Mouse (Mus musculus): ENCODE data around the gene Alkbh6. TPM values are rescaled to one million over a fixed set of nuclear protein-coding genes. Genes with fewer than 3 reads are reported as not detected.

The Alkbh6 gene
- total and polyA plus RNA-seq, 2 experiments from 2014 or later, result 74.1 to 117 TPM

- peaks cover 34% of the 10 kb centered on the region for H3K36me3 ChIP-seq (ENCODE audit: insufficient read depth)
- H3K4me1 ChIP-seq (ENCODE audit: insufficient read depth), result peaks cover 15% of the 10 kb centered on the region
- DNase-seq (no peak), ATAC-seq (no peak)
- no peak overlapping the region for H3K9ac ChIP-seq
- no peak overlapping the region for H3K27ac ChIP-seq (ENCODE audit: low read depth, low read length)
- 80% methylated on average over 7 of the region's 7 CpGs for whole genome bisulfite sequencing
- TF ChIP-seq CTCF (IDR thresholded peaks at IDR 0.05; ENCODE audit: low read depth), result no peak
- no peak overlapping the region for H3K4me3 ChIP-seq (ENCODE audit: low read depth, low read length)
- H3K27me3 ChIP-seq (ENCODE audit: insufficient read depth, low read length), result no peaks in the 10 kb centered on the region
- no peak overlapping the region for H3K4me2 ChIP-seq (ENCODE audit: low read depth)
- no peaks in the 10 kb centered on the region for H3K9me3 ChIP-seq (ENCODE audit: low read length)
These were observed 50.1 kb downstream of the Alkbh6 start for GRCm38 (mm10) chr7:30358378-30359186.

- Histone ChIP-seq H3K36me3 (ENCODE audit: insufficient read depth) (peaks cover 29% of the 10 kb centered on the region), H3K4me2 (ENCODE audit: low read depth) (no peak overlapping the region), H3K9me3 (ENCODE audit: low read length) (no peaks in the 10 kb centered on the region), H3K4me1 (ENCODE audit: insufficient read depth) (peaks cover 19% of the 10 kb centered on the region), H3K9ac (no peak overlapping the region), H3K4me3 (ENCODE audit: low read depth, low read length) (no peak overlapping the region), H3K27ac (ENCODE audit: low read depth, low read length) (no peak overlapping the region), H3K27me3 (ENCODE audit: insufficient read depth, low read length) (no peaks in the 10 kb centered on the region)
- no peak for TF ChIP-seq CTCF (IDR thresholded peaks at IDR 0.05; ENCODE audit: low read depth)
- DNase-seq (no peak), ATAC-seq (no peak)
- 90% methylated on average over 31 of the region's 31 CpGs for WGBS
These were observed 50.9 kb downstream of the Alkbh6 start for GRCm38 (mm10) chr7:30359276-30359865.

- TF ChIP-seq CTCF (IDR thresholded peaks at IDR 0.05; ENCODE audit: low read depth), result no peak
These were observed 51.5 kb downstream of the Alkbh6 start for GRCm38 (mm10) chr7:30360028-30360427.

GRCm38 (mm10) chr7:30362652-30363343, 54.3 kb downstream of the Alkbh6 start, which contains the start of gene Lrfn3:
TSS of gene Lrfn3 (minus strand) at chr7:30362772.
- TF ChIP-seq CTCF (IDR thresholded peaks at IDR 0.05; ENCODE audit: low read depth), result no peak
- ATAC-seq (peak; percentile 88), DNase-seq (peak; percentile 95)
- Histone ChIP-seq H3K4me1 (ENCODE audit: insufficient read depth) (peaks cover 19% of the 10 kb centered on the region), H3K36me3 (ENCODE audit: insufficient read depth) (peaks cover 12% of the 10 kb centered on the region; the same call in 1 of the 2 replicates), H3K4me2 (ENCODE audit: low read depth) (peak within 1 kb of the TSS; percentile 80), H3K27me3 (ENCODE audit: insufficient read depth, low read length) (no peaks in the 10 kb centered on the region), H3K9ac (peak within 1 kb of the TSS; percentile 84), H3K9me3 (ENCODE audit: low read length) (no peaks in the 10 kb centered on the region), H3K27ac (ENCODE audit: low read depth, low read length) (peak within 1 kb of the TSS; percentile 66), H3K4me3 (ENCODE audit: low read depth, low read length) (peak within 1 kb of the TSS; percentile 72)
- 2% methylated on average over 39 of the region's 55 CpGs for WGBS

More at GRCm38 (mm10) chr7:30360028-30360427, 51.5 kb downstream of the Alkbh6 start:
- ATAC-seq (no peak), DNase-seq (no peak)
- H3K27me3 ChIP-seq (ENCODE audit: insufficient read depth, low read length), result no peaks in the 10 kb centered on the region
- no peak overlapping the region for H3K4me3 ChIP-seq (ENCODE audit: low read depth, low read length)
- no peak overlapping the region for H3K9ac ChIP-seq
- no peaks in the 10 kb centered on the region for H3K9me3 ChIP-seq (ENCODE audit: low read length)
- no peak overlapping the region for H3K4me2 ChIP-seq (ENCODE audit: low read depth)
- H3K4me1 ChIP-seq (ENCODE audit: insufficient read depth), result peaks cover 19% of the 10 kb centered on the region
- peaks cover 22% of the 10 kb centered on the region for H3K36me3 ChIP-seq (ENCODE audit: insufficient read depth)
- WGBS, result 93% methylated on average over 17 of the region's 17 CpGs
- no peak overlapping the region for H3K27ac ChIP-seq (ENCODE audit: low read depth, low read length)

- peak overlapping the region; percentile 80 for H3K4me2 ChIP-seq (ENCODE audit: low read depth)
- H3K9me3 ChIP-seq (ENCODE audit: low read length), result no peaks in the 10 kb centered on the region
- H3K4me1 ChIP-seq (ENCODE audit: insufficient read depth), result peaks cover 19% of the 10 kb centered on the region
- DNase-seq (no peak), ATAC-seq (peak; percentile 28)
- TF ChIP-seq CTCF (IDR thresholded peaks at IDR 0.05; ENCODE audit: low read depth), result no peak
- peak overlapping the region; percentile 84 for H3K9ac ChIP-seq
- H3K27ac ChIP-seq (ENCODE audit: low read depth, low read length), result peak overlapping the region; percentile 66
- no peaks in the 10 kb centered on the region for H3K27me3 ChIP-seq (ENCODE audit: insufficient read depth, low read length)
- H3K4me3 ChIP-seq (ENCODE audit: low read depth, low read length), result peak overlapping the region; percentile 72
- 54% methylated on average over 6 of the region's 6 CpGs for WGBS
- H3K36me3 ChIP-seq (ENCODE audit: insufficient read depth), result peaks cover 12% of the 10 kb centered on the region; the same call in 1 of the 2 replicates
These were observed 54.8 kb downstream of the Alkbh6 start for GRCm38 (mm10) chr7:30363344-30363738.

Other genes starting within 250 kb of the Alkbh6 start
- gene Zfp82, start 235.8 kb upstream of the Alkbh6 start, total RNA-seq (2014; rRNA removed), result 8.0 and 11.0 TPM in 2 replicates
- 5.9 and 7.3 TPM in 2 replicates for gene Zfp82, start 235.8 kb upstream of the Alkbh6 start, polyA plus RNA-seq (2015; fragmentation: Nextera tagmentation; extraction: Ambion mirVana)
- 1.0 TPM in 1 of 2 replicates, not detected in the other for gene Gm26920, start 218.3 kb upstream of the Alkbh6 start, total RNA-seq (2014; rRNA removed)
- gene Gm26920, start 218.3 kb upstream of the Alkbh6 start, polyA plus RNA-seq (2015; fragmentation: Nextera tagmentation; extraction: Ambion mirVana), result 0.38 and 1.1 TPM in 2 replicates
- gene Zfp566, start 218.2 kb upstream of the Alkbh6 start, total RNA-seq (2014; rRNA removed), result 3.6 and 5.0 TPM in 2 replicates
- 15.6 and 19.6 TPM in 2 replicates for gene Zfp566, start 218.2 kb upstream of the Alkbh6 start, polyA plus RNA-seq (2015; fragmentation: Nextera tagmentation; extraction: Ambion mirVana)
- gene Zfp260, start 213.9 kb upstream of the Alkbh6 start, total RNA-seq (2014; rRNA removed), result 69.8 and 81.0 TPM in 2 replicates
- 51.2 and 55.5 TPM in 2 replicates for gene Zfp260, start 213.9 kb upstream of the Alkbh6 start, polyA plus RNA-seq (2015; fragmentation: Nextera tagmentation; extraction: Ambion mirVana)
- gene Zfp382, start 186.8 kb upstream of the Alkbh6 start, total RNA-seq (2014; rRNA removed), result 12.3 and 25.3 TPM in 2 replicates
- gene Zfp382, start 186.8 kb upstream of the Alkbh6 start, polyA plus RNA-seq (2015; fragmentation: Nextera tagmentation; extraction: Ambion mirVana), result 7.8 and 15.5 TPM in 2 replicates
- 72.9 and 87.3 TPM in 2 replicates for gene Zfp146, start 139.0 kb upstream of the Alkbh6 start, total RNA-seq (2014; rRNA removed)
- 6.6 and 8.7 TPM in 2 replicates for gene Zfp146, start 139.0 kb upstream of the Alkbh6 start, polyA plus RNA-seq (2015; fragmentation: Nextera tagmentation; extraction: Ambion mirVana)
- 1.4 and 1.9 TPM in 2 replicates for gene Cox7a1, start 124.6 kb upstream of the Alkbh6 start, total RNA-seq (2014; rRNA removed)
- 4.3 and 4.9 TPM in 2 replicates for gene Cox7a1, start 124.6 kb upstream of the Alkbh6 start, polyA plus RNA-seq (2015; fragmentation: Nextera tagmentation; extraction: Ambion mirVana)
- gene Capns1, start 109.9 kb upstream of the Alkbh6 start, total RNA-seq (2014; rRNA removed), result 162 and 176 TPM in 2 replicates
- gene Capns1, start 109.9 kb upstream of the Alkbh6 start, polyA plus RNA-seq (2015; fragmentation: Nextera tagmentation; extraction: Ambion mirVana), result 59.3 and 65.9 TPM in 2 replicates
- gene Polr2i, start 76.8 kb upstream of the Alkbh6 start, total RNA-seq (2014; rRNA removed), result 71.0 and 80.9 TPM in 2 replicates
- 186 and 247 TPM in 2 replicates for gene Polr2i, start 76.8 kb upstream of the Alkbh6 start, polyA plus RNA-seq (2015; fragmentation: Nextera tagmentation; extraction: Ambion mirVana)
- 151 and 204 TPM in 2 replicates for gene Tbcb, start 76.4 kb upstream of the Alkbh6 start, total RNA-seq (2014; rRNA removed)
- 475 and 558 TPM in 2 replicates for gene Tbcb, start 76.4 kb upstream of the Alkbh6 start, polyA plus RNA-seq (2015; fragmentation: Nextera tagmentation; extraction: Ambion mirVana)
- gene Ovol3, start 73.0 kb upstream of the Alkbh6 start, total RNA-seq (2014; rRNA removed), result not detected in 2 replicates
- not detected in 2 replicates for gene Ovol3, start 73.0 kb upstream of the Alkbh6 start, polyA plus RNA-seq (2015; fragmentation: Nextera tagmentation; extraction: Ambion mirVana)
- gene Thap8, start 28.6 kb upstream of the Alkbh6 start, total RNA-seq (2014; rRNA removed), result 0.52 TPM in 1 of 2 replicates, not detected in the other
- gene Thap8, start 28.6 kb upstream of the Alkbh6 start, polyA plus RNA-seq (2015; fragmentation: Nextera tagmentation; extraction: Ambion mirVana), result 0.45 TPM in 2 replicates
- gene Wdr62, start 28.3 kb upstream of the Alkbh6 start, total RNA-seq (2014; rRNA removed), result 2.0 and 3.2 TPM in 2 replicates
- 2.7 and 2.9 TPM in 2 replicates for gene Wdr62, start 28.3 kb upstream of the Alkbh6 start, polyA plus RNA-seq (2015; fragmentation: Nextera tagmentation; extraction: Ambion mirVana)
- 105 and 108 TPM in 2 replicates for gene Clip3, start 17.0 kb upstream of the Alkbh6 start, total RNA-seq (2014; rRNA removed)
- 178 and 186 TPM in 2 replicates for gene Clip3, start 17.0 kb upstream of the Alkbh6 start, polyA plus RNA-seq (2015; fragmentation: Nextera tagmentation; extraction: Ambion mirVana)
- 5.2 and 6.5 TPM in 2 replicates for gene Syne4, start 6.1 kb downstream of the Alkbh6 start, total RNA-seq (2014; rRNA removed)
- gene Syne4, start 6.1 kb downstream of the Alkbh6 start, polyA plus RNA-seq (2015; fragmentation: Nextera tagmentation; extraction: Ambion mirVana), result 1.8 and 4.5 TPM in 2 replicates
- 0.52 TPM in 1 of 2 replicates, not detected in the other for gene E130208F15Rik, start 13.0 kb downstream of the Alkbh6 start, total RNA-seq (2014; rRNA removed)
- gene E130208F15Rik, start 13.0 kb downstream of the Alkbh6 start, polyA plus RNA-seq (2015; fragmentation: Nextera tagmentation; extraction: Ambion mirVana), result 0.31 TPM in 1 of 2 replicates, not detected in the other
- 9.8 and 14.6 TPM in 2 replicates for gene Sdhaf1, start 15.2 kb downstream of the Alkbh6 start, total RNA-seq (2014; rRNA removed)
- gene Sdhaf1, start 15.2 kb downstream of the Alkbh6 start, polyA plus RNA-seq (2015; fragmentation: Nextera tagmentation; extraction: Ambion mirVana), result 18.4 and 20.7 TPM in 2 replicates
- gene Lrfn3, start 54.1 kb downstream of the Alkbh6 start, total RNA-seq (2014; rRNA removed), result 25.2 and 28.0 TPM in 2 replicates
- 16.4 and 20.3 TPM in 2 replicates for gene Lrfn3, start 54.1 kb downstream of the Alkbh6 start, polyA plus RNA-seq (2015; fragmentation: Nextera tagmentation; extraction: Ambion mirVana)
- 14.5 and 25.6 TPM in 2 replicates for gene Tyrobp, start 105.0 kb downstream of the Alkbh6 start, total RNA-seq (2014; rRNA removed)
- 44.2 and 52.5 TPM in 2 replicates for gene Tyrobp, start 105.0 kb downstream of the Alkbh6 start, polyA plus RNA-seq (2015; fragmentation: Nextera tagmentation; extraction: Ambion mirVana)
- gene Hcst, start 111.1 kb downstream of the Alkbh6 start, total RNA-seq (2014; rRNA removed), result 1.1 TPM in 1 of 2 replicates, not detected in the other
- gene Hcst, start 111.1 kb downstream of the Alkbh6 start, polyA plus RNA-seq (2015; fragmentation: Nextera tagmentation; extraction: Ambion mirVana), result 0.41 and 0.87 TPM in 2 replicates
- gene Nfkbid, start 113.0 kb downstream of the Alkbh6 start, total RNA-seq (2014; rRNA removed), result 1.6 and 3.4 TPM in 2 replicates
- 1.1 and 1.7 TPM in 2 replicates for gene Nfkbid, start 113.0 kb downstream of the Alkbh6 start, polyA plus RNA-seq (2015; fragmentation: Nextera tagmentation; extraction: Ambion mirVana)
- 705 and 834 TPM in 2 replicates for gene Aplp1, start 136.8 kb downstream of the Alkbh6 start, total RNA-seq (2014; rRNA removed)
- 863 and 867 TPM in 2 replicates for gene Aplp1, start 136.8 kb downstream of the Alkbh6 start, polyA plus RNA-seq (2015; fragmentation: Nextera tagmentation; extraction: Ambion mirVana)
- 0.46 and 2.1 TPM in 2 replicates for gene Kirrel2, start 149.0 kb downstream of the Alkbh6 start, total RNA-seq (2014; rRNA removed)
- gene Kirrel2, start 149.0 kb downstream of the Alkbh6 start, polyA plus RNA-seq (2015; fragmentation: Nextera tagmentation; extraction: Ambion mirVana), result 0.07 and 0.11 TPM in 2 replicates
- gene Nphs1, start 149.6 kb downstream of the Alkbh6 start, total RNA-seq (2014; rRNA removed), result 0.08 TPM in 1 of 2 replicates, not detected in the other
- 0.06 and 0.09 TPM in 2 replicates for gene Nphs1, start 149.6 kb downstream of the Alkbh6 start, polyA plus RNA-seq (2015; fragmentation: Nextera tagmentation; extraction: Ambion mirVana)
- not detected in 2 replicates for gene Prodh2, start 184.9 kb downstream of the Alkbh6 start, total RNA-seq (2014; rRNA removed)
- gene Prodh2, start 184.9 kb downstream of the Alkbh6 start, polyA plus RNA-seq (2015; fragmentation: Nextera tagmentation; extraction: Ambion mirVana), result not detected in 2 replicates
- 52.4 and 58.5 TPM in 2 replicates for gene Arhgap33, start 226.3 kb downstream of the Alkbh6 start, total RNA-seq (2014; rRNA removed)
- 128 and 145 TPM in 2 replicates for gene Arhgap33, start 226.3 kb downstream of the Alkbh6 start, polyA plus RNA-seq (2015; fragmentation: Nextera tagmentation; extraction: Ambion mirVana)
- 2.9 and 4.1 TPM in 2 replicates for gene Hspb6, start 243.5 kb downstream of the Alkbh6 start, total RNA-seq (2014; rRNA removed)
- 12.7 and 14.0 TPM in 2 replicates for gene Hspb6, start 243.5 kb downstream of the Alkbh6 start, polyA plus RNA-seq (2015; fragmentation: Nextera tagmentation; extraction: Ambion mirVana)
- gene Proser3, start 243.6 kb downstream of the Alkbh6 start, total RNA-seq (2014; rRNA removed), result 9.0 and 14.8 TPM in 2 replicates
- gene Proser3, start 243.6 kb downstream of the Alkbh6 start, polyA plus RNA-seq (2015; fragmentation: Nextera tagmentation; extraction: Ambion mirVana), result 2.2 and 3.8 TPM in 2 replicates

Measured in forebrain, postnatal 0 days (tissue).